Mouse (Mus musculus): ENCODE measurements at regions not wholly inside any gene's neighbourhood (a gene's known extent, or its start where the extent isn't known, plus 50 kb on each side); places are given as distances from the start of the nearest gene placed in this dataset.
A peak's percentile ranks its signal among the peaks of the same experiment; 100 is the strongest.

DNA sequence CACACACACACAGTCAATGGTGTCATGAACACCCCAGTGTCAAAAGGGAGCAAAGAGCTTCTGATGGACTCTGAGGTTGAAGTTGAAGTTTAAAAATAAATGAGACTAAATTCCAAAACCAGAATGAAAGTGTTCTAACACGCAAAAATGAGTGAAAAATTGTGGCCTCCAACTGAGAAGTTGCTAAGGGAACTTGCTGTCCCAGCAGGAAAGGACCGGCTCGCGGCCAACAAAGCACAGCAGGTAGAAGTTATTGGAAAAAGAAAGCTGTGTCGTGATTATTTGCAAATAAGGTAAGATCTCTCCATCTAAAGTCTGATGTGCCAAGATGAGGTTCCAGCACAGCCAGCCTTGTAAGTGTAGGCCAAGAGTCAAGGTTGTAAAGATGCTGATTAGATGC, 169.7 kb downstream of the Nrp2 start:
- DNase-seq = no peak

GRCm38 (mm10) chr1:62875631-62876030, 172.5 kb downstream of the Nrp2 start:
- DNase-seq = no peak

DNA sequence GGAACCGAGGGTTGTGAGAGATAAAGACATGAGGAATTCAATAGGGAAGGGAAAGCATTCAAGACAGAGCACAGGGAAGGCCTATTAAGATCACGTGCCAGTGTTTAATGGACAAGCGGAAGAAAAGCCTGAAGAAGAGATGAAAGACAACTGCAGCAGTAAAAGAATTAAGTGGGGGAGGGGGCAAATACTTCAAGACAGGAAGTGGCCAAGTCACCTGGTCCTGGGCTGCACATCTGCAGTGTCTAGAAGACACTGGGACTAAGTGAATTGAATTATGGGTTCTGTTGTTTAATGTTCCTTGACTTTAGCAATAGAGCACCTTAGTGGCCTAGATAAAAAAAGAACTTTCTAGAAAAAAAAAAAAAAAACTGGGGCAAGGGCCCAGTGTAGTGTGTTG, 173.6 kb downstream of the Nrp2 start:
- DNase-seq = no peak

DNA sequence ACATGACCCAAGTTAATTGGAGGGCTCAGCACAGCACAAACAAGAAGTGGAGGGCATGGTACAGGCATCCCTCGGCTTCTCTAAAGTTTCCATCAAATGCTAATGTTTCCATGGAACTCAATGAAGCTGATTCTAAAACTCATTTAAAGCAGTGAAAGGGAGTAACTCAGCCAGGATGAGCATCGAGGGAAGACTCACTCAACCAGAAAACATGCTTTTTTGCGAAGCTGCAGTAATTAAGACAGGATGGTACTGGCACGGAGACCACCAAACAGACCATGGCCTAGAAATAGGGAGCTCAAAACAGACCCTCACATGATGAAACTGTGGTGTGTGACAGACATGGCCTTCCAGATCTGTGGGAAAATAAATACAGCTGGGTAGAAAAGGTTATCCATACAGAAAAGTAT, 177.8 kb downstream of the Nrp2 start:
- DNase-seq = no peak

GRCm38 (mm10) chr1:62881477-62881876, 178.4 kb downstream of the Nrp2 start:
- no peak for DNase-seq

DNA sequence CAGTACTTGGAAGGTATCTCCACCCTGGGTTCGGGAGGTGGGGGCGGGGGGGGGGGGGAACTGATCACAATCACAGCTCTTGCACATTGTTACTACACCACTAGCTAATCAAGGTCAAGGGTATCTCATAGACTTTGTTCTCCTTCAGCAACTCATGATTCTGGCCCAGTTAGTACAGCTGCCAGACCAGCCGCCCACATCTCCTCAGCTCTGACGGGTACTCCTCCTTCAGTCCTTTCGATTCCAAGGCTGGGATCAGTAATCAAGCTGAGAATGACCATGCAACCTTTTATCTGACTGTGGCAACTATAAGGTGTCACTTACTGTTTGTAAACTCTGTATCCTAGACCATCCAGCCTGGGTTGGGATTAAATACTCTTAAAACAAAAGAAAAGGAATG, 178.9 kb downstream of the Nrp2 start:
- DNase-seq = no peak

GRCm38 (mm10) chr1:62884876-62885480, 181.9 kb downstream of the Nrp2 start:
- DNase-seq = peak; percentile 5

GRCm38 (mm10) chr1:62887585-62888483, 184.7 kb downstream of the Nrp2 start:
- no peak for DNase-seq

DNA sequence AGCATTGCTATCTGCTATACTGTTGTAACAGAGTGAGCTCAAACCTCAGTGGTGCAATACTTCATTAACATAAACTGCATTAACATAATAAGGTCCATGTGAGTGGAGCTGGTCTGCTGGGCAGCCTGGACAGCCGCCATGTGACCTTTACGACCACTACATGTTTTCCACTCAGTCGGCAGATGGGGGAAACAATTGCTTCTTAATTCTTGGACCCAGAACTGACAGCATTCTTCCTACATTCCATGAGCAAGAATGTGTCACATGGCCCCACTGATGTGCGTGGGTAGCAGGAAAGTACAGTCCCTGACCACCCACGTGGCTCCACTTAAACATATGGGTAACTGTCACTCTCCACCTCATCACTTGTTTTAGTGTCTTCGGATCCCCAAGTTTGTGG, 198.3 kb downstream of the Nrp2 start:
- no peak for DNase-seq

DNA sequence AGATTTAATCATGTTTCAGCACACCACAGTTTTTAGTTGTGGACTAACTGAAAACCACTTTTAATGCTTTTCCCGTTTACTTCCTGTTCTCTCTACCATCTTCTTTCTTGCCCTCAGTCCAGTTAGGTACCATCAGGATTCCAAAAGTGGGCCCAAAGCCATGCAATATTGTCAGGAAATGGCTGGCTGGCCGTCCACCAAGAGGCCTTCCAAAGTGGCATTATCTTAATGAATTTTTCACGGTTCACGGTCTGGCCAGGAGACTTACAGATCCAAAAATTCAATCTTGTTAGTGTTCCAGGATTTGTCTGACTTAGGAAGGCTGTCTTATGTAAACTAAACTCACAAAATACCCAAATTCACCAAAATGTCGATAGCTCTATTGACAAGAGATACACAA, 198.8 kb downstream of the Nrp2 start:
- no peak for DNase-seq

DNA sequence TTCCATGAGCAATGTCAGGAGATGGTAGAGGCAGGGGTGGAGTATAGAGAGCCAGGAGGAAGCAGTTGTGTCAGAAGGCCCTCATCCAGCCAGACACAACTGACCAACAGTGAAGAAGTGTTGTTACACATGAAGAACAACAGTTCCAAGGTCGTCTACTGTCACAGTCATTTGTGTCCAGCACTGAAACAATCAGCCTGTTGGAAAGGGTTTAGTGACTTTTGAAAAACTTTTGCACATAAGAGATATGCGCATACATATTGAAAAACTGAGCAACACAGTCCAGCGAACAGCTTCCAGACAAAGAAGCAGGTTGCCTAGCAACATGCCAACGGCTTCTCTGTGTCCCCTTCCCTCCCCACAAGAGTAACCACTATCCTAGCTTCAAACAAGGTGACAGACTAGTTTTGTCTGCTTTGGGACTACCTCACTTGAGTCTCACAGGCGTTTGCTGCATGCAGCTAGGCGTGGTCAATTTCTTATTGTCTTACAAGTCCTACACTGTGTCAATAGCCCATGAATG, 199.9 kb downstream of the Nrp2 start:
- no peak for DNase-seq

- no peak for DNase-seq
Measured at GRCm38 (mm10) chr1:62905739-62906138, 202.7 kb downstream of the Nrp2 start.

DNA sequence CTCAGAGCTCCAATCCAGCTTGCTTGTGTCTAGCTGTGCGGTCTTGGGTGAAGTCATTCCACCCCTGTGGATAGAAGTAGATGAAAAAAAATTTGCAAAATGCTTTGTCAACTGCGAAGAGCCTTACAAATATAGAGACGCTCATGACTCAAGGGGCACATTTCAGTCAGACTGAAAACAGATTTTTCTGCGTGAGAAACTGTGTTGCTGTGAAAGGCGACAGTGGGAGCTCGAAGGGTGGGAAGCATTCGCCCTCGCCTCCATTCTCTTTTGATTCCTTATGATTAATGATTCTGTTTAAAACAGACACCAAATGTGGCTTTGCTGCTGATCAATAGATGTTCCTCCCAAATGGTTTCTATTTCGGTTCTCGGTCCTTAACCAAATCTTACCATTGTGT, 204.2 kb downstream of the Nrp2 start:
- no peak for DNase-seq
